Mouse (Mus musculus) stomach, embryonic 15.5 days (tissue): ENCODE results near the gene Dusp15. TPM values are rescaled to one million over a fixed set of nuclear protein-coding genes. Genes with fewer than 3 reads are reported as not detected.

Experiments
- ATAC-seq: fragments of 200-750 bp; cut with Nextera tagmentation; 2 replicates; pipeline ENCODE4 v1.8.0; 2017; ENCODE audit warnings: low read depth, moderate number of reproducible peaks, moderate TSS enrichment; ENCODE audit not compliant: insufficient read depth, low FRiP score
- H3K27ac ChIP-seq: fragments of 300-500 bp; sonication (generic); 2 replicates; pipeline ENCODE4 v1.5.1; 2015; ENCODE audit warnings: mild to moderate bottlenecking, inconsistent platforms
- H3K27me3 ChIP-seq: fragments of 300-500 bp; sonication (generic); replicated peaks from 2 replicates; pipeline ENCODE4 v1.6.1; 2015; ENCODE audit warnings: inconsistent platforms
- H3K36me3 ChIP-seq: fragments of 300-500 bp; sonication (generic); 2 replicates; pipeline ENCODE4 v1.6.1; 2015; ENCODE audit warnings: inconsistent platforms
- H3K4me1 ChIP-seq: fragments of 300-500 bp; sonication (generic); 2 replicates; pipeline ENCODE4 v1.6.1; 2015; ENCODE audit warnings: inconsistent platforms
- H3K4me2 ChIP-seq: fragments of 300-500 bp; sonication (generic); 2 replicates; pipeline ENCODE4 v1.6.1; 2015; ENCODE audit warnings: mild to moderate bottlenecking, inconsistent platforms
- H3K4me3 ChIP-seq: fragments of 300-500 bp; sonication (generic); replicated peaks from 2 replicates; pipeline ENCODE4 v1.5.1; 2015; ENCODE audit warnings: inconsistent platforms
- H3K9ac ChIP-seq: fragments of 300-500 bp; sonication (generic); 2 replicates; pipeline ENCODE4 v1.6.1; 2015; ENCODE audit warnings: inconsistent platforms
- H3K9me3 ChIP-seq: fragments of 300-500 bp; sonication (generic); 2 replicates; pipeline ENCODE4 v1.6.1; 2016; ENCODE audit warnings: inconsistent platforms
- WGBS: fragments of 180-500 bp; shearing (Covaris S2); methylation state at CpG from one replicate; pipeline ENCODE4 v1.1.7; 2015; 5-methylcytosine and 5-hydroxymethylcytosine counted together
- polyA plus RNA-seq: library from polyadenylated mRNA; unstranded; fragments of >200 nt; fragmentation: Nextera tagmentation; extraction: Ambion mirVana; gene quantifications from 2 replicates; pipeline ENCODE4 v1.2.1, GENCODE M21; 2015

Dusp15 gene
- polyA plus RNA-seq, 1 experiment from 2014 or later, result 0.45 TPM

DNA sequence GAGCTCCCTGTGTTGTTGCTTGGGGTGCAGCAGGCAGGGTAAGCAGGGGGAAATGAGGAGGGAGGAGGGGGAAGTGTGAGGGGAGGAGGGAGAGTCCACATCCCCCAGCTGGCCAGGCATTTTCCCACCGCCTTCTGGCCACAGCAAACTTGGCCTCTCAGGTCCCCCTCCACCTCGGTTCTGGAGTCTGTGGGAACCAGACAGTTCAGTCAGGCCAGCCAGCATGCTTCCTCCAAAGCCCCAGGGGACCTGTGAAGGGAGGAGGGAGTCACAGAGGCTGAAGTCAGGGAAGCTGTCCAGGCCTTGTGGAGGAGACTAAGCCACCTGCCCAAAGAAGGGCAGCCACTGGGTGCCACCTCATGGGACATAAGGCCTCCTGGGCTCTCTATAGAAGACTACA lies 21.2 kb downstream of the Dusp15 start:
- H3K4me1 ChIP-seq, result peaks cover 28% of the 10 kb centered on the region
- H3K36me3 ChIP-seq, result no peaks in the 10 kb centered on the region
- H3K4me2 ChIP-seq, result no peak overlapping the region
- no peak overlapping the region for H3K4me3 ChIP-seq
- ATAC-seq, result no peak
- no peaks in the 10 kb centered on the region for H3K9me3 ChIP-seq
- peak overlapping the region; percentile 21 for H3K27ac ChIP-seq
- WGBS, result 18% methylated on average over 2 of the region's 2 CpGs
- H3K27me3 ChIP-seq, result 0 out of 2 replicates have a peak, but pooled peaks cover 8% of the 10 kb centered on the region
- H3K9ac ChIP-seq, result no peak overlapping the region

- H3K4me1 ChIP-seq, result peaks cover 36% of the 10 kb centered on the region
- 0 out of 2 replicates have a peak, but pooled peaks cover 4% of the 10 kb centered on the region for H3K27me3 ChIP-seq
- H3K4me2 ChIP-seq, result no peak overlapping the region
- H3K9ac ChIP-seq, result no peak overlapping the region
- no peak overlapping the region for H3K4me3 ChIP-seq
- 61% methylated on average over 3 of the region's 3 CpGs for WGBS
- ATAC-seq, result no peak
- no peaks in the 10 kb centered on the region for H3K9me3 ChIP-seq
- H3K36me3 ChIP-seq, result no peaks in the 10 kb centered on the region
- H3K27ac ChIP-seq, result peak overlapping the region; percentile 48
These were observed 22.5 kb downstream of the Dusp15 start for GRCm38 (mm10) chr2:152928988-152929370.

DNA sequence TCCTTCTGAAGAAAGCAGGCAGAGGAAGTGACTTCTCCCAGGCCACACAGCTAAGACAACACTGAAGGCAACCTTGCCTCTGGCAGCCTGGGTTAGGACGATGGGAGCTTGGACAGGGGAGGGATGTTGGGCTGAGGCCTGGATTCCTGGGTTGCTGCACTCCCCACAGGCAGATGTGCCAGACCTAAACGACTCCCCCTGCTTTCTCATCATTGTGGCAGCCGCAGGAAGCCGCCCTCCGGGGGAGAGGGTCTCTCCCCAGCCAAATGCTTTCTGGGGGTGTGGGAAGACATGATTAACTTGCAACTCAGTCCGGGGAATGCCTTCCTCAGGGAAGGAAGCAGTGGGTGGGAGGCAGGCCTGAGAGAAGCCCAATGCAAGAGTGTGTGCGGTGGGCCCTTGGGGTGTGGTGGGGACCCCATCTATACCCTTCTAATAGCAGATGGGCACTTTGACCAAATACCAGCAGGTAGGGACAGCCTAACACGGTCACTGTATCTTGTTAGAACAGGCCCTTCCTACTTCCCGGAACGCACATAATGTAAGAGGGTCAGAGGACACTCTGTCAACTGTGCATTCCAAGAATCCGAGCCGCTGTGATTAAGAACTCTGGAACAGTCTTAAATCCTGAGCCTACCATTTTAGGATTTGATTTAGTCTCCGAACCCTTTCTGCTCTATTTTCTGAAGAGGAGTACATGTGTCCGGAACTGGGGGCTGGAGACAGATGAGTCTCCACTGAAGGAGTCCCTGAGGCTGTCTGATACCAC lies 23.1 kb downstream of the Dusp15 start:
- Histone ChIP-seq H3K4me1 (peaks cover 36% of the 10 kb centered on the region), H3K36me3 (no peaks in the 10 kb centered on the region), H3K27ac (peak overlapping the region; percentile 48), H3K4me2 (no peak overlapping the region), H3K9me3 (no peaks in the 10 kb centered on the region), H3K9ac (no peak overlapping the region), H3K4me3 (no peak overlapping the region), H3K27me3 (0 out of 2 replicates have a peak, but pooled peaks cover 4% of the 10 kb centered on the region)
- ATAC-seq, result no peak
- WGBS, result 45% methylated on average over 14 of the region's 14 CpGs

DNA sequence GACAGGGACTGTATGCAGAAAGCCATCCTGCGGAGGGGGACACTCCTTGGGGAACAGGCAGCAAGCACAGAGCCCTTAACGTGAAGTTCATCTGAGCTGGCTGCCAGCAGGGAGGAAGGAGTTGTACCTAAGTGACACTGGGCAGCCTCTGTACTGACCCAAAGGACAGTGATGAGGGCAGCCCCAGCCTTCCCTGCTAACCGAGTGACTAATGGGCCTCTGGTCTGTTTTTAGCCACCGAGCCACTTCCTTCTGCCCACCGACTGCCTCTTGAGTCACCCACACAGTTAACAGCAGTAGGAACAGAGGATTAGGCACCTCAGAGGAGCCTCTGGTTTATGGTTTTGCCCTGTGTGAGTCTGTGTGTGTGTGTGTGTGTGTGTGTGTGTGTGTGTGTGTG lies 24.1 kb downstream of the Dusp15 start:
- Histone ChIP-seq H3K4me2 (no peak overlapping the region), H3K9me3 (no peaks in the 10 kb centered on the region), H3K27ac (no peak overlapping the region), H3K36me3 (no peaks in the 10 kb centered on the region), H3K27me3 (0 out of 2 replicates have a peak, but pooled peaks cover under 1% of the 10 kb centered on the region), H3K4me1 (peaks cover 36% of the 10 kb centered on the region), H3K4me3 (no peak overlapping the region), H3K9ac (no peak overlapping the region)
- no peak for ATAC-seq
- 52% methylated on average over 5 of the region's 5 CpGs for WGBS

- H3K9me3 ChIP-seq, result no peaks in the 10 kb centered on the region
- no peak overlapping the region for H3K4me3 ChIP-seq
- no peak overlapping the region for H3K9ac ChIP-seq
- no peak for ATAC-seq
- no peak overlapping the region for H3K27ac ChIP-seq
- H3K36me3 ChIP-seq, result no peaks in the 10 kb centered on the region
- 74% methylated on average over 9 of the region's 9 CpGs for WGBS
- peaks cover 36% of the 10 kb centered on the region for H3K4me1 ChIP-seq
- no peaks in the 10 kb centered on the region for H3K27me3 ChIP-seq
- no peak overlapping the region for H3K4me2 ChIP-seq
These were observed 24.6 kb downstream of the Dusp15 start for GRCm38 (mm10) chr2:152926896-152927295.

DNA sequence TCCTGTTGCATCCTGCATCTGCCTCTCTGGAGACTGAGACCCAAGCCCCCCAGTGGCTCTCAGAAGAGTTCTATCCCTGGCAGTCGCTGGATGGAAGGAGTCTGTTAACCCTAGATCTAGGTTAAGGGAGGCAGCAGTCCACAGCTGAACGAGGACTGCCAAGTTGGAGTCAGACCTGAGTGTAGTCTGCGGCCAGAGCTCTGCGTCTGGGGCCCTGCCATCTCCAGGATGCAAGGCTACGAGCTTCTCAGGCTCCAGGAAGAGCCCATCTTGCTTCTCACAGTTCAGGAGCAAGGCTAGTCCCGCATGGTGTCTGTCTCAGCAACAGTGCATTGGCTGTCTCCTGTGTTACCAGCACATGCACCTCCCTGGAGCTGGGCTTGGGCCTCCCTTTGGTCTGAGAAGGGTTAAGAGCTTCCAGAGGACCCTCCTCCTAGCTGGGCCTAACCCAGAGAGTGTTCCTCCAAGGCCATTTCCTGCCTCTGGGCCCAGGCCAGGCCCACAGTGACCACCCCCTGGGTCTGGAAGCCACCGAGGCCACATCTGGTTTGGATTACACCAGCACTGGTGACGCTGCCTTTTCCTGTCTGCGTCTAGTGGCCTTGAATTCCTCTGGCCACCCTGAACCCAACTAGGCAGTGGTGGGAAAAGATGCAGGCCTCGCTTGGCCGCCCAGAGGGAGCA lies 26.2 kb downstream of the Dusp15 start:
- H3K4me1 ChIP-seq, result peaks cover 31% of the 10 kb centered on the region

DNA sequence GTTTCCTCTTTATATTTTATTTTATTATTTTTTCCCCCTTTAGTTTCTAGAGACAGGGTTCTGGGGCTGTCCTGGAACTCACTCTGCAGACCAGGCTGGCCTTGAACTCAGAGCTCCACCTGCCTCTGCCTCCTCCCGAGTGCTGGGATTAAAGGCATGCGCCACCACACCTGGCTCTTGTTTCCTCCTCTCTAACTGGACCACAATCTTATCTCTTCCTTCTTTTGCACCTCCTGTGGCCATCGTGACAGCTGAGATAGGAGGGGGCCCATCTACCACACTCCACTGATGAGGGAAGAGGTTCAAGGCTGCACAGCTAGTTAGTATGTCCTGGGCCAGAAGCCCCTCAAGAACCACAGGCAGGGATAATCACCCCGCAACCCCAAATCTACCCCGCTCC lies 27.0 kb downstream of the Dusp15 start:
- 70% methylated on average over 5 of the region's 5 CpGs for WGBS
- Histone ChIP-seq H3K4me1 (peaks cover 24% of the 10 kb centered on the region), H3K27ac (no peak overlapping the region), H3K27me3 (no peaks in the 10 kb centered on the region), H3K4me2 (no peak overlapping the region), H3K4me3 (no peak overlapping the region), H3K36me3 (no peaks in the 10 kb centered on the region), H3K9me3 (no peaks in the 10 kb centered on the region), H3K9ac (no peak overlapping the region)
- ATAC-seq, result no peak

More for the DNA sequence above, 26.2 kb downstream of the Dusp15 start:
- peak; percentile 56; the same call in 1 of the 2 replicates for ATAC-seq
- Histone ChIP-seq H3K36me3 (no peaks in the 10 kb centered on the region), H3K9me3 (no peaks in the 10 kb centered on the region), H3K27me3 (no peaks in the 10 kb centered on the region), H3K4me2 (no peak overlapping the region), H3K9ac (no peak overlapping the region), H3K27ac (peak overlapping the region; percentile 77), H3K4me3 (no peak overlapping the region)
- 48% methylated on average over 11 of the region's 11 CpGs for WGBS

- H3K4me1 ChIP-seq, result peaks cover 24% of the 10 kb centered on the region
- no peak overlapping the region for H3K4me2 ChIP-seq
- H3K9me3 ChIP-seq, result no peaks in the 10 kb centered on the region
- H3K27ac ChIP-seq, result no peak overlapping the region
- 65% methylated on average over 8 of the region's 8 CpGs for WGBS
- no peak overlapping the region for H3K4me3 ChIP-seq
- no peaks in the 10 kb centered on the region for H3K27me3 ChIP-seq
- H3K36me3 ChIP-seq, result no peaks in the 10 kb centered on the region
- no peak for ATAC-seq
- no peak overlapping the region for H3K9ac ChIP-seq
These were observed 27.4 kb downstream of the Dusp15 start for GRCm38 (mm10) chr2:152924128-152924527.

GRCm38 (mm10) chr2:152923621-152924020 lies 27.9 kb downstream of the Dusp15 start:
- Histone ChIP-seq H3K9ac (no peak overlapping the region), H3K27me3 (no peaks in the 10 kb centered on the region), H3K4me1 (peaks cover 20% of the 10 kb centered on the region), H3K27ac (no peak overlapping the region), H3K9me3 (no peaks in the 10 kb centered on the region), H3K36me3 (no peaks in the 10 kb centered on the region), H3K4me3 (no peak overlapping the region), H3K4me2 (no peak overlapping the region)
- WGBS, result 77% methylated on average over 3 of the region's 3 CpGs
- no peak for ATAC-seq

- no peak overlapping the region for H3K27ac ChIP-seq
- no peaks in the 10 kb centered on the region for H3K36me3 ChIP-seq
- H3K4me2 ChIP-seq, result no peak overlapping the region
- no peak overlapping the region for H3K9ac ChIP-seq
- 32% methylated on average over 7 of the region's 7 CpGs for WGBS
- ATAC-seq, result no peak
- no peaks in the 10 kb centered on the region for H3K27me3 ChIP-seq
- H3K4me1 ChIP-seq, result peaks cover 20% of the 10 kb centered on the region
- no peak overlapping the region for H3K4me3 ChIP-seq
- no peaks in the 10 kb centered on the region for H3K9me3 ChIP-seq
These were observed 29.1 kb downstream of the Dusp15 start for GRCm38 (mm10) chr2:152922376-152922775.

GRCm38 (mm10) chr2:152917671-152918070 lies 33.8 kb downstream of the Dusp15 start:
- H3K4me2 ChIP-seq, result no peak overlapping the region
- peaks cover 14% of the 10 kb centered on the region for H3K27me3 ChIP-seq
- H3K4me3 ChIP-seq, result no peak overlapping the region
- peaks cover 5% of the 10 kb centered on the region; the same call in 1 of the 2 replicates for H3K4me1 ChIP-seq
- H3K9ac ChIP-seq, result no peak overlapping the region
- ATAC-seq, result no peak
- no peak overlapping the region for H3K27ac ChIP-seq
- WGBS, result 37% methylated on average over 9 of the region's 9 CpGs
- no peaks in the 10 kb centered on the region for H3K9me3 ChIP-seq
- no peaks in the 10 kb centered on the region for H3K36me3 ChIP-seq

DNA sequence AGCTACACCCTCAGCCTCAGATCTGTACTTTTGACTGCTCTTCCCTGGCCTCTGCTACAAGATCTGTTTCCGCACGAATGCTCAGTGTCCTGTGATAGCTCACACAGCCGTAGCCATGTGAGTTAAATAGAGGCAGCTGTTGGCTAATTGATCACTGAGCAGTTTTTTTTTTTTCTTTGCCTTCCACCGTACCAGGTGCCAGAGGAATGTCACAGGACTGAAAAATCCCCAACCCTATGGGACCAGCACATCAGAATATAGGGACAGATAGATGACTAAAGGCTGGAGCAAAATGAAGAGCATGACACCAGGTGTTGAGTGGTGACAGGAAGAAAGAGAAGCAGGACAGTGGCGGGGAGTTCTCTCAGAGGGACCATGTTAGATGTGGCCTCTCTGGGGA lies 35.4 kb downstream of the Dusp15 start:
- H3K9ac ChIP-seq, result no peak overlapping the region
- H3K9me3 ChIP-seq, result no peaks in the 10 kb centered on the region
- H3K27me3 ChIP-seq, result peaks cover 28% of the 10 kb centered on the region
- no peak for ATAC-seq
- H3K4me2 ChIP-seq, result no peak overlapping the region
- no peaks in the 10 kb centered on the region for H3K36me3 ChIP-seq
- H3K4me1 ChIP-seq, result peaks cover 5% of the 10 kb centered on the region; the same call in 1 of the 2 replicates
- no peak overlapping the region for H3K27ac ChIP-seq
- H3K4me3 ChIP-seq, result no peak overlapping the region
- WGBS, result 55% methylated on average over 5 of the region's 5 CpGs
